Mouse (Mus musculus) MEL (cell line): ENCODE measurements around the gene Cdk10. TPM values are rescaled to one million over a fixed set of nuclear protein-coding genes. Genes with fewer than 3 reads are reported as not detected.

Experiments used
- DNase-seq: peaks from one replicate; pipeline ENCODE4 v3.0.0; 2011; ENCODE audit warnings: low read depth, low spot score
- H3K27ac ChIP-seq: 2 replicates; pipeline ENCODE4 v1.5.1; 2012; ENCODE audit warnings: low read depth, mild to moderate bottlenecking, control low read depth, low read length, moderate library complexity; ENCODE audit not compliant: control insufficient read depth
- H3K27me3 ChIP-seq, 2 experiments: fragments of 150-350 bp in 1 of 2; sonication (generic) in 1 of 2; 2 replicates each; pipeline ENCODE4 v1.6.1; 2012; ENCODE audit warnings: low read length in 2 of 2, mild to moderate bottlenecking in 2 of 2, improper control_type of control experiment in 1 of 2, moderate library complexity in 1 of 2; ENCODE audit not compliant: insufficient read depth in 2 of 2, control insufficient read depth in 1 of 2
- H3K36me3 ChIP-seq, 2 experiments: 2 replicates each; pipeline ENCODE4 v1.6.1; 2012 to 2014; ENCODE audit warnings: low read length in 2 of 2, improper control_type of control experiment in 1 of 2, inconsistent platforms in 1 of 2, mild to moderate bottlenecking in 1 of 2; ENCODE audit not compliant: insufficient read depth in 2 of 2, control insufficient read depth in 1 of 2
- H3K4me1 ChIP-seq, 2 experiments: fragments of 150-350 bp in 1 of 2; sonication (generic) in 1 of 2; 2 replicates each; pipeline ENCODE4 v1.6.1; 2012; ENCODE audit warnings: low read length in 2 of 2, improper control_type of control experiment in 1 of 2, mild to moderate bottlenecking in 1 of 2; ENCODE audit not compliant: insufficient read depth in 2 of 2, control insufficient read depth in 1 of 2
- H3K4me3 ChIP-seq, 2 experiments: fragments of 150-350 bp in 1 of 2; sonication (generic) in 1 of 2; 2 replicates each; pipeline ENCODE4 v1.5.1; 2012; ENCODE audit warnings: low read depth in 2 of 2, low read length in 2 of 2, mild to moderate bottlenecking in 2 of 2, moderate library complexity in 2 of 2, control low read depth in 1 of 2, improper control_type of control experiment in 1 of 2; ENCODE audit not compliant: control insufficient read depth in 1 of 2, insufficient read depth in 1 of 2
- H3K79me2 ChIP-seq: 2 replicates; pipeline ENCODE4 v1.6.1; 2012; ENCODE audit warnings: mild to moderate bottlenecking, low read length, moderate library complexity; ENCODE audit not compliant: control insufficient read depth, poor library complexity, insufficient read depth
- H3K9ac ChIP-seq: 2 replicates; pipeline ENCODE4 v1.6.1; 2012; ENCODE audit warnings: low read depth, mild to moderate bottlenecking, control low read depth, low read length, moderate library complexity; ENCODE audit not compliant: control insufficient read depth, poor library complexity, severe bottlenecking
- H3K9me3 ChIP-seq: fragments of 150-350 bp; sonication (generic); replicated peaks from 2 replicates; pipeline ENCODE4 v1.6.1; 2012; ENCODE audit warnings: mild to moderate bottlenecking, low read length, improper control_type of control experiment, moderate library complexity; ENCODE audit not compliant: insufficient read depth
- ETS1 ChIP-seq: IDR thresholded peaks from 2 replicates; pipeline ENCODE4 v1.6.1; 2012; ENCODE audit warnings: low read depth, mild to moderate bottlenecking, inconsistent platforms, low read length, improper control_type of control experiment, moderate library complexity
- POLR2A ChIP-seq, 2 experiments: IDR thresholded peaks; 2 replicates each; pipeline ENCODE4 v1.6.1; 2011 to 2012; ENCODE audit warnings: low read length in 2 of 2, mild to moderate bottlenecking in 2 of 2, control low read depth in 1 of 2, improper control_type of control experiment in 1 of 2, low read depth in 1 of 2, moderate library complexity in 1 of 2; ENCODE audit not compliant: control insufficient read depth in 1 of 2, insufficient read depth in 1 of 2, poor library complexity in 1 of 2
- POLR2AphosphoS2 ChIP-seq: IDR thresholded peaks from 2 replicates; pipeline ENCODE4 v1.6.1; 2011; ENCODE audit warnings: low read length, improper control_type of control experiment
- POLR2AphosphoS5 ChIP-seq: IDR thresholded peaks from 2 replicates; pipeline ENCODE4 v1.6.1; 2012; ENCODE audit warnings: low read depth, borderline replicate concordance, mild to moderate bottlenecking, inconsistent platforms, low read length, moderate library complexity, mixed read lengths
- SIN3A ChIP-seq: IDR thresholded peaks from 2 replicates; pipeline ENCODE4 v1.6.1; 2012; ENCODE audit warnings: low read length, improper control_type of control experiment, inconsistent platforms
- TAL1 ChIP-seq: IDR thresholded peaks from 2 replicates; pipeline ENCODE4 v1.6.1; 2012; ENCODE audit warnings: mild to moderate bottlenecking, inconsistent platforms, low read length, moderate library complexity, mixed read lengths
- TCF12 ChIP-seq: IDR thresholded peaks from 2 replicates; pipeline ENCODE4 v1.6.1; 2014; ENCODE audit warnings: low read depth, mild to moderate bottlenecking, inconsistent platforms, low read length, improper control_type of control experiment, moderate library complexity
- ZMIZ1 ChIP-seq: IDR thresholded peaks from 2 replicates; pipeline ENCODE4 v1.6.1; 2012; ENCODE audit warnings: low read depth, mild to moderate bottlenecking, inconsistent platforms, low read length, improper control_type of control experiment, moderate library complexity
- ZNF384 ChIP-seq: IDR thresholded peaks from 2 replicates; pipeline ENCODE4 v1.6.1; 2012; ENCODE audit warnings: low read depth, mild to moderate bottlenecking, inconsistent platforms, low read length, improper control_type of control experiment
- polyA plus RNA-seq, 2 experiments: library from polyadenylated mRNA; stranded (reverse) in 1 of 2; unstranded in 1 of 2; fragments of >175 nt in 1 of 2; fragments of >200 nt in 1 of 2; gene quantifications; 2 replicates each; pipeline versions ENCODE4 v1.2.1 to v1.2.4; 2012; ENCODE audit warnings: low replicate concordance in 2 of 2, low read depth in 1 of 2; ENCODE audit not compliant: insufficient read length in 2 of 2, insufficient read depth in 1 of 2, missing spikeins in 1 of 2
- total RNA-seq: library from RNA; depleted of rRNA; stranded (reverse); fragments of 300-350 nt; gene quantifications from 2 replicates; pipeline ENCODE4 v1.2.3, GENCODE M21; 2012; rRNA removed

Gene Cdk10
- total and polyA plus RNA-seq, 3 experiments: 28.0 to 43.8 TPM; not detected in 1

DNA sequence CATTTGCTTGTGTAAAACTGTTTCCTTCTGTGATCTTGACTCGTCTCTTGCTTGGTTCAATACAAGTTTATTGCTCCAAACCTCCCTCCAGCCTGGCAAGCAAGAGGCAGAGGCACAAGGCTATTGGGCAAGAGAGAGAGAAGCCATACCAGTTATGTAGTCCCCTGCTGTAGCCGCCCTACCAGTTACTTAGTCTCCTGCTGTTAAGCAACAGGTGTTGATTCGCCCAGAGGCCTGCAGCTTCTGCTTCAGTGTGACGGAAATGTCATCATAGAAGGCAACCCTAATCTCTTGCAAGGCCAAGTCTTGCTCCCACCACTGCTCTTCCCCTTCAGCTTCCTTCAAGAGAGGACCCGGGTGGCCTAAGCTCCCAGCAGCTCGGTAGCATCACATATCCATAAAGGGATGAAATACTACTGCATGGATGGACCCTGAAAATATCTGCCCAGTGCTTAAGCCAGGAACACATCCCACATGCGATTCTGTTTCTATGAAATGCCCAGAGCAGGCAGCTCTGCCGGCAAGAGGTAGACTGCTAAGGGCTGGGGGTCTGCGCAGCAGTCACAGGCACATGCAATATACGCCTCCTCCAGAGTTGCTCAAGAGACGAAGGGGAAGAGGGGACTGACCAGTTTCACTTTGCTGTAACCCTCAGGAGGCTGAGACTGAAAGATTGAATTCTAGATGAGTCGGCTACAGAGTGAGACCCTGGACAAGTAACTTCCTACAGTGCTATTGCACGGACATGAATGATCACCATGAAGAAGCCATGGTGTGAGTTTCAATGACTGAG is 55.9 kb downstream of the Cdk10 start:
- no peaks in the 10 kb centered on the region for H3K4me1 ChIP-seq
- no peak overlapping the region for H3K4me3 ChIP-seq
- H3K36me3 ChIP-seq: peaks cover 0 to 2% of the 10 kb centered on the region in 2 experiments; a peak in 1 of 4 replicates
- H3K27ac ChIP-seq: no peak overlapping the region
- no peaks in the 10 kb centered on the region for H3K27me3 ChIP-seq
- H3K9me3 ChIP-seq: no peaks in the 10 kb centered on the region
- TF ChIP-seq POLR2A (IDR thresholded peaks at IDR 0.05; ENCODE audit: control insufficient read depth in 1 of 2, insufficient read depth in 1 of 2, low read depth in 1 of 2, low read length in 2 of 2, poor library complexity in 1 of 2) (no peak), POLR2AphosphoS2 (no peak), ZNF384 (no peak), TAL1 (no peak), ZMIZ1 (no peak), TCF12 (no peak), POLR2AphosphoS5 (no peak), ETS1 (no peak), SIN3A (no peak)
- H3K79me2 ChIP-seq: no peaks in the 10 kb centered on the region
- no peak overlapping the region for H3K9ac ChIP-seq
- no peak for DNase-seq

Other genes starting within 250 kb of the Cdk10 start
- gene Ankrd11, start 182.6 kb upstream of the Cdk10 start, total RNA-seq: 49.2 and 57.8 TPM in 2 replicates
- 100 to 1,000 TPM in 1 of 2 experiments, 10 to 100 TPM in 1; 87.7 to 235 TPM for gene Ankrd11, start 182.6 kb upstream of the Cdk10 start, polyA plus RNA-seq
- 28.9 and 32.0 TPM in 2 replicates for gene Spg7, start 161.9 kb upstream of the Cdk10 start, total RNA-seq
- gene Spg7, start 161.9 kb upstream of the Cdk10 start, polyA plus RNA-seq: 10 to 100 TPM in 1 of 2 experiments, not detected in 1; 36.0 TPM
- 2,918 and 3,113 TPM in 2 replicates for gene Rpl13, start 122.5 kb upstream of the Cdk10 start, total RNA-seq
- gene Rpl13, start 122.5 kb upstream of the Cdk10 start, polyA plus RNA-seq: 1,000 to 10,000 TPM in 1 of 2 experiments, not detected in 1; 1,306 TPM
- 2.2 and 3.5 TPM in 2 replicates for gene Cpne7, start 107.5 kb upstream of the Cdk10 start, total RNA-seq
- gene Cpne7, start 107.5 kb upstream of the Cdk10 start, polyA plus RNA-seq: 1 to 10 TPM in 1 of 2 experiments, not detected in 1; 4.5 TPM
- 0.15 TPM in 1 of 2 replicates, not detected in the other for gene Sult5a1, start 66.5 kb upstream of the Cdk10 start, total RNA-seq
- gene Sult5a1, start 66.5 kb upstream of the Cdk10 start, polyA plus RNA-seq: not detected
- not detected in 2 replicates for gene Dpep1, start 38.6 kb upstream of the Cdk10 start, total RNA-seq
- gene Dpep1, start 38.6 kb upstream of the Cdk10 start, polyA plus RNA-seq: not detected
- gene Chmp1a, start 12.1 kb upstream of the Cdk10 start, total RNA-seq: 68.6 and 80.5 TPM in 2 replicates
- gene Chmp1a, start 12.1 kb upstream of the Cdk10 start, polyA plus RNA-seq: 10 to 100 TPM in 1 of 2 experiments, not detected in 1; 85.7 TPM
- gene Spata33, start 12.0 kb upstream of the Cdk10 start, total RNA-seq: 0.98 and 1.2 TPM in 2 replicates
- 1 to 10 TPM in 1 of 2 experiments, not detected in 1; 1.4 TPM for gene Spata33, start 12.0 kb upstream of the Cdk10 start, polyA plus RNA-seq
- 1.2 and 1.9 TPM in 2 replicates for gene Spata2l, start 11.4 kb downstream of the Cdk10 start, total RNA-seq
- gene Spata2l, start 11.4 kb downstream of the Cdk10 start, polyA plus RNA-seq: 1 to 10 TPM in 1 of 2 experiments, not detected in 1; 3.1 TPM
- gene Zfp276, start 29.4 kb downstream of the Cdk10 start, total RNA-seq: 11.8 and 16.0 TPM in 2 replicates
- gene Zfp276, start 29.4 kb downstream of the Cdk10 start, polyA plus RNA-seq: 10 to 100 TPM in 1 of 2 experiments, not detected in 1; 19.2 TPM
- 3.0 and 4.4 TPM in 2 replicates for gene Vps9d1, start 29.5 kb downstream of the Cdk10 start, total RNA-seq
- 10 to 100 TPM in 1 of 2 experiments, not detected in 1; 12.2 TPM for gene Vps9d1, start 29.5 kb downstream of the Cdk10 start, polyA plus RNA-seq
- 22.9 and 32.2 TPM in 2 replicates for gene Fanca, start 93.7 kb downstream of the Cdk10 start, total RNA-seq
- gene Fanca, start 93.7 kb downstream of the Cdk10 start, polyA plus RNA-seq: 10 to 100 TPM in 1 of 2 experiments, not detected in 1; 75.9 TPM
- 1.1 and 2.8 TPM in 2 replicates for gene Spire2, start 107.9 kb downstream of the Cdk10 start, total RNA-seq
- gene Spire2, start 107.9 kb downstream of the Cdk10 start, polyA plus RNA-seq: 1 to 10 TPM in 1 of 2 experiments, not detected in 1; 5.4 TPM
- 107 TPM in 2 replicates for gene Tcf25, start 148.9 kb downstream of the Cdk10 start, total RNA-seq
- gene Tcf25, start 148.9 kb downstream of the Cdk10 start, polyA plus RNA-seq: 100 to 1,000 TPM in 1 of 2 experiments, not detected in 1; 327 TPM
- 0.31 and 0.36 TPM in 2 replicates for gene Mc1r, start 182.3 kb downstream of the Cdk10 start, total RNA-seq
- under 1 TPM in 1 of 2 experiments, not detected in 1; 0.45 TPM for gene Mc1r, start 182.3 kb downstream of the Cdk10 start, polyA plus RNA-seq
- gene Tubb3, start 186.6 kb downstream of the Cdk10 start, total RNA-seq: 0.69 TPM in 2 replicates
- gene Tubb3, start 186.6 kb downstream of the Cdk10 start, polyA plus RNA-seq: 1 to 10 TPM in 1 of 2 experiments, not detected in 1; 1.4 TPM
- 23.8 and 26.0 TPM in 2 replicates for gene Def8, start 198.7 kb downstream of the Cdk10 start, total RNA-seq
- gene Def8, start 198.7 kb downstream of the Cdk10 start, polyA plus RNA-seq: 10 to 100 TPM in 1 of 2 experiments, not detected in 1; 34.0 TPM